Mouse (Mus musculus) mouse trophoblast stem cell (cell line): Measurements from ENCODE around the gene Exoc4.

Experiments
- in situ Hi-C, 2 experiments: fragments of 300-500 bp; cut with MseI, MboI; formaldehyde crosslinking; loops; 2 replicates in 1 of 2; 3 replicates in 1 of 2; pipeline ENCODE4 v1.15.1; 2025

Exoc4 gene

GRCm38 (mm10) chr6:33869251-33869650 lies 620.4 kb downstream of the Exoc4 start:
- in situ Hi-C loops: no loop called here

DNA sequence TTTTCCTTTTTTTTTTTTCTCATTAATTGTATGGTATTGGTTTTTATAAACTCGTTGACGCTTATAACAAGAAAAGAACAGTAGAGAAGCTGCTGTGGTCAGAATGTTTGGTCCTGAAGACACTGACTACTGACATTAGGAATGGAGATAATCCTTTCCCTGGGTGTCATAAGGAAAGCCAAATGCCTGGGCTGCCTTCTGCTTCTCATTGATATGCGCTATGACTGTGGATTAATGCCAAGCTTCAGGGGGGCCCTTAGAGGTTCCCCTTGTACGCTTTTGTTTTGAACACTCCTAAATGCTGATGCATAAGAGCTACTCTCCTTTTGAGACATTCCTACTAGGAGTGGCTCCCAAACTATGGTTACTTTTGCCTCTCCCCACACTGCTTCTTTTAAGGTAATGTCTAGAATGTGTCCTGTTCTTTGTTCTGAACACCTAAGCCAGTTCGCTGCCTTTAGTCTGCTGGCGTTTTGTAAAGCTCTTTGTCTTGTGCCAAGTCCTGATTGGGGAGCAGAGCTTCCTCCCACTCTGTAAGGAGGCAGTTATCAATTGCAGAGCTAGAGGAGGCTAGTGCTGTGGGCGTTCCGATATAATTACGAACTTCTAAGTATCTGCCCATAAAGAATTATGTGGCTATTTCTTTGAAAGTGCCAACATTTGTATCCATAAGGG lies 621.7 kb downstream of the Exoc4 start:
- in situ Hi-C loops: no loop called here

GRCm38 (mm10) chr6:33871286-33871685 lies 622.4 kb downstream of the Exoc4 start:
- in situ Hi-C loops: no loop called here

DNA sequence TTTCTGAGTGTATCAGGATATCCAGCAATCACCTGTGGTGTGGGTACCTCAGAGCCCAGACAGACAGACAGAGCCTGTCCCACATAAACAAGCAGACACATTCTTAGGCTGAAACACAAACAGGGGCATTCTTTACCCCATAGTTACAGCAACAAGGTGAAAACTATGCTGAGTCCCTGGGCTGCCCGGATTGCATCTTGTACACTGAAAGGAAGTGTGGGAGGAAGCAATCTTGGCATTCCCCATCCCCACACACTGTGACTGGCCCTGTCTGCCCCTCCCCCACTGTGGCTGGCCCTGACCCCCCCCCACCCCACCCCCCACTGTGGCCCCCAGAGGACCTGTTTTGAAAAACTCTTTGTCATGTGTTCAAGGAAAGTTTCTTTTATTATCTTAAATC lies 623.3 kb downstream of the Exoc4 start:
- in situ Hi-C loops: no loop called here

GRCm38 (mm10) chr6:33873000-33873399 lies 624.1 kb downstream of the Exoc4 start:
- in situ Hi-C loops: no loop called here

GRCm38 (mm10) chr6:33874291-33875014 lies 625.6 kb downstream of the Exoc4 start:
- in situ Hi-C loops: no loop called here

DNA sequence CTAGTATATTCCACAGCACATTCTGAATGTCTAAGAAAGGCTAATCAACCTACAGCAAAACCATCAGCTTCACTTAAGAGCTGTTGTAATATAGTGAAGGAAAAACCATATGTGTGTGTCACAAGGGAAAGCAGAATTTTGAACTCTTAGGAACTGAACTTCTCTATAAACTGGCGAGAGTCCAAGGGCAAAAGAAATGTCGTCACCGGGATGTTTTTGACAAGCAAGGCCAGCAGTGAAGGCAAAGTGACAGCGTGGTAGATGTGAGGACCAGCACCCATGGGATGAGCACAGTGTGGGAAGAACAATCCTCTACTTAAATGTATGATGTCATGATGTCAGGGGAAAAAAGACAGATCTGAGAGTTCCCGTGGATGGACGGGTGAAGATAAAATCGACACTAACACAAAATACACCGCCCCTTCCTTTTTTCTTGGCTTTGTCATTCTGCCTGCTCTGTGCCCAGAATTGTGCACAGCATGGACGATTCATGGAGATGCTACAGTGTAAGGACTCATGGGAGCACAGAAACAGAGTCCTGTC lies 635.3 kb downstream of the Exoc4 start:
- in situ Hi-C loops: no loop called here

DNA sequence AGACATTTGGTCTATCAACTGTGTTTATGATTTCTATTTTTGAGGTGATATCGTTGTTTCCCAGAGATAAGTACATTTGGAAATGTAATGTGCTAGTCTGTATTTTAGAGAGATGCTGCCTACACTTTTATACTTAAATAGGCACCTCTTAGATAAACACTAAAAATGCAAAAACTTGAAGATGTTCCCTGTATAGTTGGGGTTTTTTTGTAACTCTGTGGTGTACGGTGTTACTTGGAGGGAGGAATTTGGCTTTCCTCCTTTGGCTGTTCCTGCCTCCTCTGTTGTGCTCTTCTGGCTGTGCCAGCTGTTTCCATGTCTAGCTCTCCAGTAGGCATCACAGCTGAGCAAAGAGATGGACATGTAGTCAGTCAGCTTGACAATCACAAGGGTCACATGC lies 638.1 kb downstream of the Exoc4 start:
- in situ Hi-C loops: no loop called here

- in situ Hi-C loops: no loop called here
These were observed 642.0 kb downstream of the Exoc4 start for GRCm38 (mm10) chr6:33890926-33891325.

DNA sequence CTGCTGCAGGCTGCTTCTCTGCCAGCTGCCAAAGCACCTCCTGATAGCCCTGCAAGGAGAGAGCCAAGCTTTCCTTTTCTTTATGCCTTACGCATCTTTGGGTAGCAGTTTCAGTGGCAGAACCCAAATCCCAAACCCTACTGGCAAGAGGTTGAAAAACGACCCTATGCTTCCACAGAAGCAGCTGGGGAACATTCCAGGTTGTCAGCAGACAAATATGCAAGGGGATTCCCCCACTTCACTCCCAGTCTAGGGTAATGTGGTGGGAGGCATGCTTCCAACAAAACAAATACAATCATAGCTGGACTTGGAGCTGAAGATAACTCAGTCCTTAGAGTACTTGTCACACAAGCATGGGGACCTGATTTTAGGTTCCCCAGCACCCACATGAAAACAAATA lies 643.3 kb downstream of the Exoc4 start:
- in situ Hi-C loops: no loop called here

DNA sequence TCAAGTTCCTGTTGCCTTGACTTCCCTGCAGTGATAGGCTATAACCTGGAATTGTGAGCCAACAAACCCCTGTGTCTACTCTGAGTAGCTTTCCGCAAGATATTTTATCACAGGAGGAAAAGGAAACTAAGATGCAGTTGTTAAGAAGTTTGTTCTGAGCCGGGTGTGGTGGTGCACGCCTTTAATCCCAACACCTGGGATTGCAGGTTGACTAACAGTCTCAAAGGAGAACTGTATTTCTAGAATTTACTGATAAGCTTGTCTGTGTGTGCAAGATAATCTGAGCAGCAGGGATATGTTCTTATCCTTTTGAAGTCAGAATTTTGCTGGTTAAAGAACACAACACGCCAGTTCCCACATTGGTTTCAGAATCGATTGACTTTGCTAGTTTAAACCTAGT lies 651.1 kb downstream of the Exoc4 start:
- in situ Hi-C loops: no loop called here

DNA sequence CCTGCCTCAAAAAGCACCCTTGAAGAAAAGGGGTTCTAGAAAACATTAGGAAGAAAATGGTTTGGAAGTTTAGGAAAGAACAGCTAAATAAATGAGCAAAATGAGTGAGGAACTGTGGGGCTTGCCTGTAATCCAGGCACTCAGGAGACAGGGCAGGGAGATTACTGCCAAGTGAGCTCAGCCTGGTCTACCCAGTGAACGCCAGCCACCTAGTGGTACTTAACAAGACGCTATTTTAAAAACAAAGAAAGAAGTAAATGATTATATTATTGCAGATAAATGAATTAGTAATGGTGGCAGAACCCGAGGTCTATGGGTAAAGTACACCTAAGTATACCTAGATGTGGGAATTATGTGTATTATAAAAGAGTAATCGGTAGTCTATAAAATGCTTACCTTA lies 651.7 kb downstream of the Exoc4 start:
- in situ Hi-C loops: no loop called here

- in situ Hi-C loops: no loop called here
These were observed 656.2 kb downstream of the Exoc4 start for GRCm38 (mm10) chr6:33905099-33905498.

DNA sequence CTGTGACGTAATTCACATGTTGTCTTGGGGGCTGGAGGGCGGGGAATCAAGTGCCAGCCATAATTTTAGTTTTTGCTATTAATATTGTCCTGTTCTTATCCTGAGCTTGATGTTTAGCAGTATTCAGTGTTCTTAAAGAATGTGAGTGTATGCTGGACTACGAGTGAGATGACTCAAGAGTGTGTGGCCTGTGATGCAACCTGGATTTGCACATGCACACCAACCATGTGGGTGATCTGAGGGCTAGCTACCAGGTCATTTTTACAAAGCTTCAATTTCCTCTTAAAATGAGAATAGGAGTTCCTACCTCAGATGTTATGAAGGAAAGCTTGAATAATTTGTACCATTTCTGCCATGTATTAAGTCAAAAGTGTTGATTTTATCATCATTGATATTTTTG lies 661.8 kb downstream of the Exoc4 start:
- in situ Hi-C loops: no loop called here

DNA sequence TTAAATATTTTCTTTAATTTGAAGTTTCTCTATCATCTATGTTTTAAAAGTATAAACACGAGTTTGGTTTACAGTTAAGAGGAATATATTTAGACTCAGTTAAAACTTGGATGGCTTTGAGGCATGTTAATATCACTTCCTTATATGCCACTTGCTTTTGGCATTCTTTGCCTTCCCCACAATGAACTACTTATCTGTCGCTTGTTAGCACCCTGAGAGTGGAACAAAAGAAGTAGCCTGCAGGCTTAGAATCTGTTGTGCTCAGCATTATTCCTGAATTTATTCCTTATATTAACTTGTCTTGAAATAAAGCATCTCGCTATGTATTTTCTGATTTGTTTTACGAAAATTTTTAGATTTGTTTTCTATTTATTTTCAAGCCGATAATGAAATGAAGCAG lies 664.2 kb downstream of the Exoc4 start:
- in situ Hi-C loops: no loop called here

- in situ Hi-C loops: no loop called here
These were observed 664.6 kb downstream of the Exoc4 start for GRCm38 (mm10) chr6:33913486-33913885.

DNA sequence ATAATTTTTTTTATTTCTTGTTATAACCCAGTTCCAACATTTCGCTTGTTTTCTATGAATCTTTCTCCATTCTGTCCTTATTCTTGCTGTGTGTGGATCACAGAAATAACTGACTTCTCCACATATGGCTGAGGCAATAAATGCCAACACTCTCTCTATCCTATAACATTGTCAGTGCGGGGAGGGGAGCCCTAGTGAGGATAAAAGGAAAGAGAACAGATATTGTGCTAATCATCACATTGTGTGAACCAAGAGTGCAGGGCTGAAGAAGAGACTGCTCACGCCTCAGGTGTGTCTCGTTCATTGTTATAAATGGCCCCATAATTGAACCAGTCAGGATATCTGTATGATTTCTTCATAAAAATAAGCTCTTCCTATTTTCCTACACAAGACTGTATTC lies 665.1 kb downstream of the Exoc4 start:
- in situ Hi-C loops: no loop called here

DNA sequence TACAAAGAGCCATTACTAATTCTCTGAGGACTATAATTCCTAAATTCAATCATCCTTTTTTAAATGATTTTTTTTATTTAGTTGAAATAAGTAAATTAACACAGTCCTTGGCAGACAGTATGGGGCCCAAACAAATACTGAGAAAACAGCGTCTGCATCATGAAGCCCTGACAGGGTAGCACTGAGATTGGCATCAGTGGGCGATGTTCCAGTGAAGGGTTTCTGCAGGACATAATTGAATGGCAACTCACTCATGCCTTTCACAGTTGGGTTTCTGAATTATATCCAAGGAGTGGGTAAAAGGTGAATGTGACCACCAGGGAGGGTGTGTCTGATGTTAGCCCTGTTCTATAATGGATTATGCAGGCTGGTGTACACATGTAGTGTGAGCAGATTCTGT lies 674.7 kb downstream of the Exoc4 start:
- in situ Hi-C loops: no loop called here

DNA sequence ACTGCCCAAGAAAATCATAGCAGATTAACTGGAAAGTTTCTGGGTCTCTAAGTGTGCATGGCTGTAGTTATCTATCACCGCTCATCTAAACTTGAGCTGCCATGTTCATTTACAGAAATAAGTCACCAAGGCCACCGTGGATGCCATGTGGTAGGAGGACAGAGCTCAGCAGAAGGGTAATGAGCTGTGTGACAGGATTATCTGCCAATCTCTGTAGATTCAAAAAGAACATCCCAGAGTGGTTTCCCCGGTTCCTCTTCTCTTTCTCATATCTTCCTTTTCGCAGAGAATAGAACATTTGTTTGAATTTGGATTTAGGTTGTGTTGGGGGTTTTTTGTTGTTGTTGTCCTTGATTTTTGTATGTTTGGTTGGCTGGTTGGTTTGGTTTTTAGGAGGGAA lies 676.0 kb downstream of the Exoc4 start:
- in situ Hi-C loops: no loop called here

- in situ Hi-C loops: no loop called here
These were observed 680.6 kb downstream of the Exoc4 start for GRCm38 (mm10) chr6:33929342-33930086.

GRCm38 (mm10) chr6:33930087-33930945 lies 681.4 kb downstream of the Exoc4 start:
- in situ Hi-C loops: no loop called here

DNA sequence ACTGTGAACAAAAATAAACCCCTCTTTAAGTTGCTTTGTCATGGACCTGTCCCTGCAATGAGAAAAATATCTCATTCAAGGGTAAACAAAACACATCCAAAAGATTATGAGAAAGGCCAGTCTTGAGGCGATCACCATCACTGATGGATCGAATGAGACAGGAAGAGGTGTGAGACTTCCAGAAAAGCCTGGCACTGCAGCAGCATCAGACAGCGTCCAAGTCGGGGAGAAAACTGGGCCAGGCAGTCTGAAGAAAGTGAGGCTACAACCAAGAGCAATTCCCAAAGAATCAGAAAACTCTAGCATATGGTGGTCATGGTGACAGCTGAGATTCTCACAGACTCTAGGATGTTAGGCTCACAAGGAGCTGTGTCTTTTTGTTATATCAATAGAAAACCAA lies 689.0 kb downstream of the Exoc4 start:
- in situ Hi-C loops: no loop called here
